Mouse (Mus musculus) limb, embryonic 14.5 days (tissue): Measurements from ENCODE around the gene Gm20388. TPM values are rescaled to one million over a fixed set of nuclear protein-coding genes. Genes with fewer than 3 reads are reported as not detected.

ENCODE experiments used
- ATAC-seq: fragments of 200-750 bp; cut with Nextera tagmentation; 2 replicates; pipeline ENCODE4 v1.8.0; 2017; ENCODE audit warnings: low read depth, moderate number of reproducible peaks, moderate TSS enrichment; ENCODE audit not compliant: low FRiP score
- DNase-seq: peaks from one replicate; pipeline ENCODE4 v3.0.0-alpha.2; 2015; ENCODE audit warnings: low spot score
- H3K27ac ChIP-seq: fragments of 300-500 bp; sonication (generic); replicated peaks from 2 replicates; pipeline ENCODE4 v1.5.1; 2014; ENCODE audit warnings: low read depth, mild to moderate bottlenecking, low read length, moderate library complexity, mixed read lengths
- H3K27me3 ChIP-seq: fragments of 300-500 bp; sonication (generic); 2 replicates; pipeline ENCODE4 v1.6.1; 2014; ENCODE audit warnings: low read length, mixed read lengths; ENCODE audit not compliant: control insufficient read depth, insufficient read depth
- H3K36me3 ChIP-seq: fragments of 300-500 bp; sonication (generic); 2 replicates; pipeline ENCODE4 v1.6.1; 2014; ENCODE audit warnings: mild to moderate bottlenecking, low read length, moderate library complexity, mixed read lengths; ENCODE audit not compliant: control insufficient read depth, insufficient read depth
- H3K4me1 ChIP-seq: fragments of 300-500 bp; sonication (generic); 2 replicates; pipeline ENCODE4 v1.6.1; 2014; ENCODE audit warnings: antibody characterized with exemption, low read length, mixed read lengths; ENCODE audit not compliant: control insufficient read depth, insufficient read depth
- H3K4me2 ChIP-seq: fragments of 300-500 bp; sonication (generic); replicated peaks from 2 replicates; pipeline ENCODE4 v1.6.1; 2014; ENCODE audit warnings: low read depth, mild to moderate bottlenecking, low read length, moderate library complexity; ENCODE audit not compliant: severe bottlenecking
- H3K4me3 ChIP-seq: fragments of 300-500 bp; sonication (generic); replicated peaks from 2 replicates; pipeline ENCODE4 v1.5.1; 2014; ENCODE audit warnings: low read length
- H3K9ac ChIP-seq: fragments of 300-500 bp; sonication (generic); 2 replicates; pipeline ENCODE4 v1.6.1; 2014; ENCODE audit warnings: mild to moderate bottlenecking, low read depth, low read length, moderate library complexity; ENCODE audit not compliant: severe bottlenecking
- H3K9me3 ChIP-seq: fragments of 300-500 bp; sonication (generic); 2 replicates; pipeline ENCODE4 v1.6.1; 2016; ENCODE audit warnings: low read length; ENCODE audit not compliant: control insufficient read depth
- POLR2A ChIP-seq: fragments of 200-500 bp; IDR thresholded peaks from 2 replicates; pipeline ENCODE4 v1.8.0; 2012; ENCODE audit warnings: inconsistent platforms, mild to moderate bottlenecking, moderate library complexity, borderline replicate concordance; ENCODE audit not compliant: insufficient read depth, insufficient read length; ENCODE audit errors: extremely low read depth
- WGBS: fragments of 180-500 bp; shearing (Covaris S2); extraction: QIAGEN DNeasy Blood & Tissue Kit; methylation state at CpG from one replicate; pipeline ENCODE4 v1.1.7; 2014; 5-methylcytosine and 5-hydroxymethylcytosine counted together
- polyA plus RNA-seq, 2 experiments: library from polyadenylated mRNA; depleted of rRNA in 1 of 2; stranded (reverse) in 1 of 2; unstranded in 1 of 2; fragments of >200 nt; fragmentation: Nextera tagmentation in 1 of 2; extraction: Ambion mirVana in 1 of 2; gene quantifications; 2 replicates each; pipeline versions ENCODE4 v1.2.1 to v1.2.3; 2012 to 2014

The Gm20388 gene
- polyA plus RNA-seq, 2 experiments: 1.9 to 49.9 TPM

DNA sequence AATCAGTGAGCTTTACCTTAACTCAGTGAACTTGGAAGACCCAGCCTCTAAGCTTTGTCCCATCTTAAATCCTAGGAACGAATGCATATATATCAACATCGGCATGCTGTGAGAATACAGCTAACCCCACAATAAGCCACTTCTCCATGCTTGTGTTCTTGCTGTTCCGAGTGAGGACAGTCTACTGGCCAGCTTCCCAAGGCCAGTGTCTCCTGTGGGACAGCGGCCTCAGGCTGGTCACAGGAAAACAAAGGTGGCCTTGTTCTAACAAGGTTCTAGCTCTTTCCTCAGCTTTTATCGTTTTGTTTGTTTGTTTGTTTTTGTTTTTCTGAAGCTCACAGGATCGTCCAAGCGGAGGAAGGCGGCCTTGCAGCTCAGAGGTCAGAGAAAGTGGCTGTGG lies 3823.8 kb downstream of the Gm20388 start:
- no peak overlapping the region for H3K4me3 ChIP-seq

DNA sequence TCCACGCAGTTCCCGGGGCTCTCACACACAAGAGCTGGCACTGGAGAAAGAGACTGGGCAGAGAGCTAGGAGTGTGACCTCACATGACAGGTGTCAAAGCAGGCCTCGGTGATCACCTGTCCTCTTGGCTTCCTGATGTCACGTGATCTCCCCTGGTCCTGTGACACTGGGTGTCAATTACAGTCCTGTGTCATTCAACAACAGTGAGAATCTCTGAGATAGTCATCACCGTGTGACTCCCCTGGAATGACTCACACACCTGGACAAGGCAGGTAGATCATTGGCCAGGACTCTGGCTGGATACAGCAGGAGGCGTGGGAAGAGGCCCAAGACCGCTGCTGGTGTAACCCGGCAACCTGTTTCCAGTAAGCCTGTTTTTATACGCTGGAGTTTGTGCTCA lies 3826.3 kb downstream of the Gm20388 start:
- Histone ChIP-seq H3K27me3 (no peaks in the 10 kb centered on the region), H3K9ac (no peak overlapping the region), H3K36me3 (no peaks in the 10 kb centered on the region), H3K9me3 (no peaks in the 10 kb centered on the region), H3K27ac (no peak overlapping the region), H3K4me1 (peaks cover 10% of the 10 kb centered on the region; the same call in 1 of the 2 replicates), H3K4me2 (no peak overlapping the region), H3K4me3 (no peak overlapping the region)
- TF ChIP-seq POLR2A: no peak
- 61% methylated on average over 9 of the region's 9 CpGs for WGBS
- no peak for ATAC-seq
- DNase-seq: no peak

More for the DNA sequence above, 3823.8 kb downstream of the Gm20388 start:
- Histone ChIP-seq H3K9ac (no peak overlapping the region), H3K9me3 (no peaks in the 10 kb centered on the region), H3K27me3 (no peaks in the 10 kb centered on the region), H3K36me3 (no peaks in the 10 kb centered on the region), H3K4me2 (no peak overlapping the region), H3K4me1 (peaks cover 9% of the 10 kb centered on the region), H3K27ac (no peak overlapping the region)
- TF ChIP-seq POLR2A: no peak
- DNase-seq (no peak), ATAC-seq (no peak)
- 78% methylated on average over 8 of the region's 8 CpGs for WGBS

- Histone ChIP-seq H3K4me3 (no peak overlapping the region), H3K9me3 (no peaks in the 10 kb centered on the region), H3K27me3 (no peaks in the 10 kb centered on the region), H3K27ac (no peak overlapping the region), H3K36me3 (no peaks in the 10 kb centered on the region), H3K4me2 (no peak overlapping the region), H3K4me1 (peaks cover 10% of the 10 kb centered on the region; the same call in 1 of the 2 replicates), H3K9ac (no peak overlapping the region)
- WGBS: 74% methylated on average over 4 of the region's 4 CpGs
- ATAC-seq (no peak), DNase-seq (no peak)
- TF ChIP-seq POLR2A: no peak
Measured at GRCm38 (mm10) chr8:123740263-123740662, 3829.6 kb downstream of the Gm20388 start.

DNA sequence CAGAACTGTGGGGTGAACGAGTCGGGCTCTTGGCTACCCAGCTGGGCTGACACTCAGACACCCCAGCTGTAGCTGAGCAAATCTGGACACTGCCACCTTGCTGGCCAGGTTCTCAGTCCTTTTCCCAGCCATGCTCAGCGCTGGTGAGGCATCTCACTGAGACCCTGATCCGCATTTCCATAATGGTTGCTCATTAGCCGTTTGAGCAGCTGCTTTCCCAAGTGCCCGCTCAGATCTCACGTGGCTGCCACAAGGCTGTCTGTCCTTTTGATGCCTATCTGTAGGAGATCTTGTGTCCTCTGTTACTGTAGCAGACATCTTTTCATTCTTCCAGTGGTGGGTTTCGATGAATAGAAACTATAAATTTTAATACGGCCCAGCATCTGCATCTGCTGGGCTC lies 3830.6 kb downstream of the Gm20388 start:
- Histone ChIP-seq H3K36me3 (no peaks in the 10 kb centered on the region), H3K4me1 (peaks cover 10% of the 10 kb centered on the region; the same call in 1 of the 2 replicates), H3K9me3 (no peaks in the 10 kb centered on the region), H3K27ac (no peak overlapping the region), H3K9ac (no peak overlapping the region), H3K27me3 (no peaks in the 10 kb centered on the region), H3K4me3 (no peak overlapping the region), H3K4me2 (no peak overlapping the region)
- no peak for TF ChIP-seq POLR2A
- no peak for ATAC-seq
- DNase-seq: no peak
- 59% methylated on average over 9 of the region's 9 CpGs for WGBS

- 95% methylated on average over 4 of the region's 4 CpGs for WGBS
- Histone ChIP-seq H3K4me1 (no peaks in the 10 kb centered on the region; the same call in 1 of the 2 replicates), H3K9me3 (no peaks in the 10 kb centered on the region), H3K9ac (no peak overlapping the region), H3K27me3 (no peaks in the 10 kb centered on the region), H3K36me3 (no peaks in the 10 kb centered on the region), H3K4me2 (no peak overlapping the region), H3K4me3 (no peak overlapping the region), H3K27ac (no peak overlapping the region)
- no peak for TF ChIP-seq POLR2A
- DNase-seq: no peak
- ATAC-seq: no peak
Measured at GRCm38 (mm10) chr8:123746488-123746887, 3835.8 kb downstream of the Gm20388 start.

DNA sequence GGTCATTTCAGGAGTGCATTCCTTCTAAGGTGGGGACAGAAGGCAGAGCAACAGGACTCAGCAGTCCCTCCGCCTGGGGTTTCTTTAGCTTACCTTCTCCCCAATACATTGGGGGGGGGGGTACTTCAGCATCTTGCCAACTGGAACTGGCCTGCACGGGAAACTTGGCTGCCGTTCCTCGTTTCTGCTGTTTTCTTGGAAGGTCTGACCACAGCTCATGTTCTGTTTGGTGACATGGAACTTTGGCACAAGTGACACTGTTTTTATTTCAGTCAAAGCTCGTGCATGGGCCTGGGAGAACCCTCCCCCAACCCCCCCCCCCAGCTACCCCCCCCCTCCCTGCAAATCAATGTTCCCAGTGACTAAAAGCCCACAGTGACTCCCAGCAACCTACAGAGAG lies 3837.1 kb downstream of the Gm20388 start:
- ATAC-seq (no peak), DNase-seq (peak; percentile 50)
- Histone ChIP-seq H3K4me3 (no peak overlapping the region), H3K9me3 (no peaks in the 10 kb centered on the region), H3K4me2 (no peak overlapping the region), H3K27ac (peak overlapping the region; percentile 0; the same call in 1 of the 2 replicates), H3K4me1 (peaks cover 1% of the 10 kb centered on the region), H3K27me3 (no peaks in the 10 kb centered on the region), H3K36me3 (no peaks in the 10 kb centered on the region), H3K9ac (no peak overlapping the region)
- 39% methylated on average over 5 of the region's 5 CpGs for WGBS
- no peak for TF ChIP-seq POLR2A
